Mouse (Mus musculus) urinary bladder, postnatal 4 days (tissue): ENCODE data around the gene F11.

ENCODE experiments used
- DNase-seq, 2 experiments: peaks; one replicate each; pipeline ENCODE4 v3.0.0; 2021 to 2022; ENCODE audit warnings: low spot score in 2 of 2

The F11 gene

GRCm38 (mm10) chr8:45239363-45239762 is 22.5 kb downstream of the F11 start:
- DNase-seq: no peak

- no peak for DNase-seq
These were observed 23.5 kb downstream of the F11 start for GRCm38 (mm10) chr8:45238282-45238681.

GRCm38 (mm10) chr8:45236164-45236912 is 25.5 kb downstream of the F11 start:
- DNase-seq: no peak

- no peak for DNase-seq
These were observed 26.6 kb downstream of the F11 start for GRCm38 (mm10) chr8:45235228-45235627.

GRCm38 (mm10) chr8:45233256-45233655 is 28.6 kb downstream of the F11 start:
- DNase-seq: no peak

- DNase-seq: no peak
These were observed 59.4 kb downstream of the F11 start for GRCm38 (mm10) chr8:45202476-45202875.

- peak; percentile 43 to 72 for DNase-seq
These were observed 60.2 kb downstream of the F11 start for GRCm38 (mm10) chr8:45201605-45202004.

GRCm38 (mm10) chr8:45197294-45197693 is 64.5 kb downstream of the F11 start:
- no peak for DNase-seq

- DNase-seq: no peak
These were observed 65.8 kb downstream of the F11 start for GRCm38 (mm10) chr8:45195954-45196526.
